Mouse (Mus musculus): Measurements from ENCODE around the gene Dppa1. TPM values are rescaled to one million over a fixed set of nuclear protein-coding genes. Genes with fewer than 3 reads are reported as not detected.
"Not testable (repeated sequence)": the region's sequence is repeated elsewhere in the genome, so short reads cannot be mapped to it uniquely, and the experiment has no call there.

Dppa1 gene
- not detected in 2 replicates for polyA plus RNA-seq (2012; rRNA removed)

DNA sequence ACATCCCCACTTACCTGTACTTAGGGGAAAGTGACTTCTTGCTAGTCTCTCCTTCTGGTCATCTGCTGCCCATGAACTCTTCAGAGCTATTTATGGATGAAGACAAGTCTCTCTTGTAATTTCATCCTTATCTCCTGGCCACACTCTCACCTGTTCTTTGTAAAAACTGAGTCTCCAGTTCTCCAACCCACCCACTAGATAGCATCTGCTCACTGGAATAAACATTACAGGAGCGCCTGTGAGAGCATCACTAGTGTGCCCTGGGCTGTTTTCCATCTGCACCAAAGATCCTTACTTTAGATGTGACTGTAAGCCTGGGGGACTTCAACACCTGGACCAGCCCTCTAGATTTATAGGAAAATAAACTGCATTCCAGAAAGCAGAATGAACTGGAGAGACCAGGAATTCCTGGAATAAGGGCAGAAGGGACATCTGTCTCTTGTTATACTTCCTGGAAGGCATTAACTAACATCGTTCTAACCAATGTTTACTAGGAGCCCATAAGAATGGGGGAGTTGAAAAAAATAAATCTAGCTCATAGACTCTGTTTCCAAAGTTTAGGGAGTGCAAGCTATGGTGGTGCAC lies at the start of gene Dppa1:
Gene Dppa1, minus strand, starts transcription at position 51 of the 585 bp plus-strand sequence.
- H3K36me3 ChIP-seq (ENCODE audit: control insufficient read depth, insufficient read depth, low read length) = no peaks in the 10 kb centered on the region
- DNase-seq (ENCODE audit: low read depth in 1 of 2, low spot score in 2 of 2) = no peak
- no peak within 1 kb of the TSS for H3K4me3 ChIP-seq (ENCODE audit: extremely low read depth, insufficient read depth, insufficient read length)
- no peak within 1 kb of the TSS for H3K27ac ChIP-seq (ENCODE audit: insufficient read depth, low read length)
- WGBS = 84% methylated on average over 2 of the region's 2 CpGs
- H3K27me3 ChIP-seq (ENCODE audit: control insufficient read depth, insufficient read depth, low read length) = no peaks in the 10 kb centered on the region
- TF ChIP-seq CTCF (IDR thresholded peaks at IDR 0.05; ENCODE audit: extremely low read depth, insufficient read depth, insufficient read length, insufficient replicate concordance) = no peak
- no peak for TF ChIP-seq POLR2A (IDR thresholded peaks at IDR 0.05; ENCODE audit: low read depth, low read length)
- H3K4me1 ChIP-seq (ENCODE audit: control insufficient read depth, insufficient read depth, insufficient read length) = no peaks in the 10 kb centered on the region

DNA sequence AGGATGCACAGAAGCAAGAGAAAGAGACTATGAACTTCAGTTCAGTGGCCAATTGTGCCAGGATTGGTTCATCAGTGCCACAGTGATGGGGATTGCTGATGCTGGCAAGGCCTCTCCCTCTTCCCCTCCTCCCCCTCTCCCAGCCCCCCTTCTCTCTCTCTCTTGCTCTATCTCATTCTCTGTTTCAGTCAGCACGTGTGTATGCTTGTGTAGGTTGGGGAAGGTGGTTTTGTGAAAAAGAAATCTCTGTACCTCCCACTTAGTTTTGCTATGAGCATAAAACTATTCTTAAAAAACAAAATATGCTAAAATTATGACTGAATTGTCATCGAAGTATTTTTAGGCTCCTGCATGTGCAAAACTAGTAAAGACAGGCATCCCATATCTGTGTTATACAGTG lies 38.9 kb upstream of the Dppa1 start:
- DNase-seq (ENCODE audit: low read depth in 1 of 2, low spot score in 2 of 2) = no peak
- no peaks in the 10 kb centered on the region for H3K4me1 ChIP-seq (ENCODE audit: control insufficient read depth, insufficient read depth, insufficient read length)
- H3K27me3 ChIP-seq (ENCODE audit: control insufficient read depth, insufficient read depth, low read length) = no peaks in the 10 kb centered on the region
- H3K36me3 ChIP-seq (ENCODE audit: control insufficient read depth, insufficient read depth, low read length) = no peaks in the 10 kb centered on the region
- WGBS = 62% methylated on average over 2 of the region's 2 CpGs
- H3K27ac ChIP-seq (ENCODE audit: insufficient read depth, low read length) = no peak overlapping the region
- no peak overlapping the region for H3K4me3 ChIP-seq (ENCODE audit: extremely low read depth, insufficient read depth, insufficient read length)
- TF ChIP-seq CTCF (IDR thresholded peaks at IDR 0.05; ENCODE audit: extremely low read depth, insufficient read depth, insufficient read length, insufficient replicate concordance) (no peak), POLR2A (IDR thresholded peaks at IDR 0.05; ENCODE audit: low read depth, low read length) (no peak)

- no peaks in the 10 kb centered on the region for H3K4me1 ChIP-seq (ENCODE audit: control insufficient read depth, insufficient read depth, insufficient read length)
- 90% methylated on average over 3 of the region's 3 CpGs for whole genome bisulfite sequencing
- no peak for DNase-seq (ENCODE audit: low read depth in 1 of 2, low spot score in 2 of 2)
- no peak overlapping the region for H3K27ac ChIP-seq (ENCODE audit: insufficient read depth, low read length)
- H3K4me3 ChIP-seq (ENCODE audit: extremely low read depth, insufficient read depth, insufficient read length) = no peak overlapping the region
- no peaks in the 10 kb centered on the region for H3K36me3 ChIP-seq (ENCODE audit: control insufficient read depth, insufficient read depth, low read length)
- H3K27me3 ChIP-seq (ENCODE audit: control insufficient read depth, insufficient read depth, low read length) = no peaks in the 10 kb centered on the region
- TF ChIP-seq CTCF (IDR thresholded peaks at IDR 0.05; ENCODE audit: extremely low read depth, insufficient read depth, insufficient read length, insufficient replicate concordance) = no peak
- no peak for TF ChIP-seq POLR2A (IDR thresholded peaks at IDR 0.05; ENCODE audit: low read depth, low read length)
Measured at GRCm38 (mm10) chr11:46667105-46667504, 38.0 kb upstream of the Dppa1 start.

DNA sequence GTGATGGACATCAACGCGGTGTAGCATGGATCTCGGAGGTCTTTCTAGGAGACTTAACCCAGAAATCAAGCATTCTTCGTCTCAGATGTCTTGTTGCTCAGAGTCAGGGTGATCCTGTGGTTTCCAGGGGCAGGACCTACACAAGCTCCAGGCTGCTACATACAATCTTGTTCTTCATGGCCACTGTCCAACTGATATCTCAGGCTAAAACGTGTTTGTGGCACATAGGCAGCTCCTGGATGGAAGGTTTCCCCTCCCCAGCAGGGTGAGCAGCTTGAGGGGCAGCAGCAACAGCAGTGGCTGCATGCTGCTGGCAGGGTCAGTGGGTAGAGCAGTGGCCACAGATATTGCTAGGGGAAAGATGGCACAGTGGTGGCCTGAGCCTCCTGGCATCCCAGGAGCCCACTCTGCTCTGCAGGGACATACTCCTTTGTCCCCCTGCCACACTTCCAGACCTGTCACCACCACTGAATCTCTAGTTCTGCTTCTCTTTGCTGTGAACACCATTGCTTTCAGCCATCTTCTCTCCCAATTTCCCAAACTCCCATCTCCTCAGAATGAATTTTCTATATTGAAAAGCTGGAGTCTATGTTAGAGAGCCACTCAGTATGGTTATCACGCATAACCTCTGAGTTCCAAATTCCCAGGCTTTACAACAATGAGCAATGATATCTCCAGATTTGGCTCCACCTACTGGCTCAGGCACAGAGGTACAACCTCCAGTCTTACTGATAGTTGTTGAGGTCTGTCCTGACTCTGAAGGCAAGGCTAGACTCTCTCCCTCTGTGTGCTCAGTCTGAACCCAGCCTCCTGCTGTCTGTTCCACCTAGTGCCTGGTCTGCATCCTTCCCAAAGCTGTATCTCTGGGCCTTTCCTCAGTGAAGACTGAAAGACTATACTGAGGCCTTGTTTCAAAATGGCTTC lies 36.8 kb upstream of the Dppa1 start:
- no peaks in the 10 kb centered on the region for H3K4me1 ChIP-seq (ENCODE audit: control insufficient read depth, insufficient read depth, insufficient read length)
- peak; percentile 15; the same call in 1 of the 2 replicates for TF ChIP-seq CTCF (IDR thresholded peaks at IDR 0.05; ENCODE audit: extremely low read depth, insufficient read depth, insufficient read length, insufficient replicate concordance)
- TF ChIP-seq POLR2A (IDR thresholded peaks at IDR 0.05; ENCODE audit: low read depth, low read length) = no peak
- 65% methylated on average over 6 of the region's 6 CpGs for WGBS
- no peak overlapping the region for H3K4me3 ChIP-seq (ENCODE audit: extremely low read depth, insufficient read depth, insufficient read length)
- H3K27ac ChIP-seq (ENCODE audit: insufficient read depth, low read length) = no peak overlapping the region
- no peak for DNase-seq (ENCODE audit: low read depth in 1 of 2, low spot score in 2 of 2)
- no peaks in the 10 kb centered on the region for H3K36me3 ChIP-seq (ENCODE audit: control insufficient read depth, insufficient read depth, low read length)
- H3K27me3 ChIP-seq (ENCODE audit: control insufficient read depth, insufficient read depth, low read length) = no peaks in the 10 kb centered on the region

GRCm38 (mm10) chr11:46663215-46663614 lies 34.2 kb upstream of the Dppa1 start:
- H3K27me3 ChIP-seq (ENCODE audit: control insufficient read depth, insufficient read depth, low read length) = no peaks in the 10 kb centered on the region
- WGBS = 74% methylated on average over 4 of the region's 4 CpGs
- no peaks in the 10 kb centered on the region for H3K36me3 ChIP-seq (ENCODE audit: control insufficient read depth, insufficient read depth, low read length)
- no peak for TF ChIP-seq POLR2A (IDR thresholded peaks at IDR 0.05; ENCODE audit: low read depth, low read length)
- no peak for TF ChIP-seq CTCF (IDR thresholded peaks at IDR 0.05; ENCODE audit: extremely low read depth, insufficient read depth, insufficient read length, insufficient replicate concordance)
- H3K4me1 ChIP-seq (ENCODE audit: control insufficient read depth, insufficient read depth, insufficient read length) = no peaks in the 10 kb centered on the region
- H3K27ac ChIP-seq (ENCODE audit: insufficient read depth, low read length) = no peak overlapping the region
- no peak for DNase-seq (ENCODE audit: low read depth in 1 of 2, low spot score in 2 of 2)
- no peak overlapping the region for H3K4me3 ChIP-seq (ENCODE audit: extremely low read depth, insufficient read depth, insufficient read length)

DNA sequence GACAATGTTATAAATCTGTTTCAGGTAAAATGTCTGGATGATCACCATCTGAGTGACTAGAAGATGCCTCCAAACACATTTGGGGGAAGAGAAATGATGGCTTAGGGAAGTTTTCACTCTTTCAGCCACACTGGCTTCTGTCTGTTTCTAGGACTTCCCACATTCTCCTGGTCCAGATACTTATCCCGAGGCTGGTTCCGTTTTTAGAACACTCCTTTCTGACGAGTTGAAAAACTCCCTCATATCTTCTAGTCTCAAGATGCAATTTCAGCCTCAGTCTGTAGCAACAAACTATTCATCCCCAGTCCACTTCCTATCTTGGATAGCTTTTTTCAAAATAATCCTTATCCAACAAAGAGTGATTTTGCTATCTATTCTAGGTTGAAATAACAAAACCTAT lies 23.4 kb upstream of the Dppa1 start:
- no peak for DNase-seq (ENCODE audit: low read depth in 1 of 2, low spot score in 2 of 2)
- no peaks in the 10 kb centered on the region for H3K36me3 ChIP-seq (ENCODE audit: control insufficient read depth, insufficient read depth, low read length)
- TF ChIP-seq CTCF (IDR thresholded peaks at IDR 0.05; ENCODE audit: extremely low read depth, insufficient read depth, insufficient read length, insufficient replicate concordance) (no peak), POLR2A (IDR thresholded peaks at IDR 0.05; ENCODE audit: low read depth, low read length) (no peak)
- H3K27ac ChIP-seq (ENCODE audit: insufficient read depth, low read length) = no peak overlapping the region
- no peaks in the 10 kb centered on the region for H3K27me3 ChIP-seq (ENCODE audit: control insufficient read depth, insufficient read depth, low read length)
- 82% methylated on average over 3 of the region's 3 CpGs for WGBS
- H3K4me3 ChIP-seq (ENCODE audit: extremely low read depth, insufficient read depth, insufficient read length) = no peak overlapping the region
- H3K4me1 ChIP-seq (ENCODE audit: control insufficient read depth, insufficient read depth, insufficient read length) = no peaks in the 10 kb centered on the region

DNA sequence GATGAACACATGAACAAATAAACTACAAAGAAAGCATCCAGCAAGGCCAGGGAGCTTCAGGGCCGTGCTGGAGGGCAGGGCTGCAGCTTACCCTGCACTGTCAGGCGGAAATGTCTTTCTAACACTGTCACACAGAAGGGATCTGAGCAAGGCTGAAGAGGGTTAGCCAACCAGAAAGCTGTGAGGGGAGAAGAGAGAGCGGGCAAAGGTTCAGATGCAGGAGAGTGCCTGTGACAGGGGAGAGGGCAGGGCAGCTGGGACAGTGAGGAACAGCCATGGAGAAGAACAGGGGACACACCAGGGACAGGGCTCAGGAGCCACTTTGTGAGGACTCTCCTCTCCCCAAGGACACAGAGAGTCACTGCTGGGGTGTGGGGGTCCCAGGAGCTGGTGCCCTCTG lies 20.6 kb upstream of the Dppa1 start:
- not testable (repeated sequence) for DNase-seq (ENCODE audit: low read depth in 1 of 2, low spot score in 2 of 2); H3K27me3 ChIP-seq (ENCODE audit: control insufficient read depth, insufficient read depth, low read length); H3K36me3 ChIP-seq (ENCODE audit: control insufficient read depth, insufficient read depth, low read length); H3K4me3 ChIP-seq (ENCODE audit: extremely low read depth, insufficient read depth, insufficient read length); H3K4me1 ChIP-seq (ENCODE audit: control insufficient read depth, insufficient read depth, insufficient read length); H3K27ac ChIP-seq (ENCODE audit: insufficient read depth, low read length)
- 76% methylated on average over 3 of the region's 3 CpGs for WGBS
